Mouse (Mus musculus) erythroid progenitor cell, adult 5-6 weeks (primary cell): ENCODE results near the gene Olfr424. TPM values are rescaled to one million over a fixed set of nuclear protein-coding genes. Genes with fewer than 3 reads are reported as not detected.

ENCODE experiments used
- ATAC-seq: replicated peaks from 2 replicates; pipeline ENCODE4 v1.8.0; 2016; ENCODE audit warnings: moderate number of reproducible peaks, mild to moderate bottlenecking, moderate TSS enrichment, inconsistent platforms; ENCODE audit not compliant: poor library complexity, low FRiP score, severe bottlenecking
- total RNA-seq, 2 experiments: library from RNA; stranded (forward) in 1 of 2; stranded (reverse) in 1 of 2; fragments of 150-400 nt in 1 of 2; fragments of 186-747, 209-891 nt in 1 of 2; gene quantifications; 2 replicates each; pipeline versions ENCODE4 v1.2.3 to v1.2.4; 2015 to 2017; ENCODE audit warnings: low replicate concordance in 2 of 2

Gene Olfr424
- total RNA-seq (2015; ENCODE audit: low replicate concordance) = not detected in 2 replicates
- not detected in 2 replicates for total RNA-seq (2017; ENCODE audit: low replicate concordance)

DNA sequence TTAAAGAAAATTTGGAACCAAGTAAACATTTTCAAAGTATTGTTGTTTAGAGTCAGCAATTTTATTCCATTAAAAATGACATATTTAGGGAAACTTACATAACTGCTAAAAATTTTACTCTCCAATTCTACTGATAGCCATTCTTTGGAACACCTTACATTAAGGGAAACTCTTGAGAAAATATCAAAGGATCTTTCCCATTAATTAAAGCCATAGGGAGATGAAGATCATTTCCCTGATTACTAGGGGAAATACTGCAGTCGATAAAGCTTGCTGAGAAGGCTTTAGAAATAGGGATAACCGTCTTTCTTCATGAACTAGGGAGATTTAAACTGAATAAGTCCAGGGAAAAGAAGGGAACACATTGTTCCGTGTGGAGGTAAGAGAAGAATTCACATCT lies at the start of gene Olfr424:
Olfr424 (plus strand) TSS at position 301 of the 400 bp plus-strand sequence.
- no peak for ATAC-seq

DNA sequence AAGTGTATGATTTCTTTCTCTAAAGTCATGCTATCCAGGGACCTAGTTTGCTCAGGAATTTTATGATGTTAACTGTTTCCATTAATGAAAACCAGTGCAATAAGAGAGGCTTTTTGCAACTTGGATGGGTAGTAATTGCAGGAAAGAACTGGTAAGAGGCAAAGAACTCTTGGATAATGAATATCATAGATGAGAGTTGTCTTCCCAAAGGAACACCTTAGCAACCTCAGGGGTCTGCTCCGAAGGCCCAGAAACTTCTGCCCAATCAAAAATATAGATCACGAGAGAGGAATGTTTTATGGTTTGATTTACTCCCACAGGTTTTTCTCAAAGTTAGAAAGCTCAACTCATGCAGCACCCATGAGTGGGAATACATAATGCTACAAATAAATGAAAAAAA lies 47.3 kb upstream of the Olfr424 start, which contains the start of gene Olfr429:
Olfr429 (plus strand) TSS at position 301 of the 400 bp plus-strand sequence.
- no peak for ATAC-seq

DNA sequence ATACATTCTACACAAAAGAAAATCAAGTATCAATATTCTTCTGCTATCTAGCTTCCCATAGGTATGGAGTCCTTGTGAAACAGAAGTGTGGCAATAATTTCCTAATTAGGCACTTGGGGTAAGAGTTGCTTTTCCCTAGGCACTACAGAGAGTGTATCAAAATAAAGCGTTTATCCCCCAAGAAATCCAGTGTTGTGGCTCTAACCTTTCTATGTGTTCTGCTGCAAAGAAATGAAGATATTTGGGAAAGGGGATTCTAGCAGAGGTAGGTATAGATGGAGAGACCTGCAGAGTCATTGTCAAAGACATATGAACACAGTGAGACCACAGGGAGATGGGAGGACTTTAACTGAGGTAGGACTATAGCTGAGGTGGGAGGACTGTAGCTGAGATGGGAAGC lies 34.7 kb upstream of the Olfr424 start, which contains the start of gene Olfr427:
Olfr427 (plus strand) TSS at position 301 of the 400 bp plus-strand sequence.
- 0 out of 2 replicates have a peak, but pooled peaks have one; percentile 43 for ATAC-seq

DNA sequence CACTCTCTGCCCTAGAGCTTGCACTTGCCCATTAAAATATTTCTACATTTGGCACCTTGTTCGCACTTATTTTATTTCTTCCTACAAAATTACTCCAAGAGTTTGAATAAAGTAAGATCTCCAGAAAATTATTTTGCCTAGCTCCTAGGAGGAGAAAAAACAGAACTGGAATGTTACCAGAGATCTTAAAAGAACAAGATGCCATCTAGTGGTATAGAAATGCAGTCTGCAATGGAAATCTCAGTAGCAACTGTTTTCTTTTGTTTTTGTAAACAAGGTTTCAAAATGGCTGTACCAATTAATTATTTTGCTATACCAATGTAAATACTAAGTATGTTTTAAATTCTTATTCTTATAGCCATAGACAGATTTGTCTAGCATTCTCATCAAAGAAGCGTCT lies 27.6 kb upstream of the Olfr424 start:
- no peak for ATAC-seq

DNA sequence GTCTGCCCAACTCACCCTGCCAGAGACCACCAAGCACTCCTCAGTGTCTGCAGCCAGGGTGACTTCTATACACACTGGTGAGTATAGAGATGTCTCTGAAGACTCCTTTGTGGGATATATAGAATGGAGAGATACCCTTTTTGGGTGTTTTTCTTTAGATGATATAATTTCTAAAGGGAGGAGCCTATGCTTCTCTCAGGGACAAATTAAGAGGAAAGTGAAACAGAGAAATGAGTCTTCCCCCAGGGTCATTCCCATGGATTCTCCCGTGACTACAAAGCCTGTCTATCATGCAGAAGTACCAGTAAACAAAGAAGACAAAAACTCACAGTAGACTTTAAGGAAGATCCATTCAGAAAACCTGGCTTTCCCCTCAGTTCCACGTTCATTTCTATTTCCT lies 10.3 kb upstream of the Olfr424 start, which contains the start of gene Olfr231:
Olfr231 (minus strand) TSS at position 101 of the 400 bp plus-strand sequence.
- no peak for ATAC-seq

DNA sequence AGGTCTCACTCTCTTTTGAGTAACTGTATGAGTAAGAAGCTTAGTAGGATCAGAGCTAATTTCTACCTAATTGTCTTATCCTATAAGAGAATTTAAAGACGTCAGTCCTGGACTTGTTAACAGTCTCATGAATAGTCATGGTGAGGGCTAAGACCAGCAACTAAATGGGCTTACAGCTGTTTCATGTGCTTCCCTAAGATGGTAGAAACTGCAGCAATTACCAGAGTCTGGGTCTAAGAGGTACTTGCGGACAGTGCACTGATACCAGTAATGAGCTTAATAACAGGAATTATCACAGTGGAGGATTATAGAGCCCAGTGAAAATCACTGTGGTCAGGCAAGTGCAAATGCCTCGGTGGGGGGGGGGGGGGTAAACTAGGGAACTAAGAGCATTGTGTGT lies 682 bp downstream of the Olfr424 start:
- no peak for ATAC-seq

DNA sequence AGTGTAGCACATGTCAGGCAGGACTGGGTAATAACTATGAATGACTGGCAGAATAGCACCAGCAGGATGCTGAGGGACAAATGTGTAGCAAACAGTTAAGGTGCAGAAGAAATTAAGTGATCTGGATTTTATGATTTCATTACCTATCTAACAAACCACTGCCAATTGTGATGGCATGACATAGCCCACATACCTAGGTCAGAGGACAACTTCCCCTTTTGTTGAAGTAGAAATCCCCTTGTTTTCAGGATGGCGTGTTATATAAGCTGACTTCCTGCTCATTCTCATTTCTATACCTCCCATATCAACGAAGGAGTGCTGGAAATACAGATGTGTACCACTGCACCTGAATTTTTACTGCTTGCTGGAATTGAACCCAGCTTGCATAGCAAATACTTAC lies 10.1 kb downstream of the Olfr424 start:
- no peak for ATAC-seq

DNA sequence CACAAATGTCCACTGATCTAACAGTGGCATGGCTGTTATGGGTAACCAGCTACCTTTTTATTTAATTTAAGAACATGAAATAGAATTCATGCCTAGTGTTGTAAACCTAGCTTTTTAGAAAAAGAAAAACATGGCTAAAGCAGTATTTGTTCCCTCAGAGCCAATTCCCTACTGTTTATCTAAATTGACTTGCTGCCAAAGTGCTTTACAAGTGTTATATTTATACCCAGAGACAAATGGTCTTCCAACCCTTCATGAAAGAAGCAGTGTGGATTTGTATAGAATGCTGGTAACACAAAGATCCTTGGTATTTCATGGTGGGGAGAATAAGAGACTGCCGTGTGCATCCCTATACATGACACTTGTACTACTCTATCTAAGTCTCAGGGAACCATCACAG lies 15.4 kb downstream of the Olfr424 start:
- ATAC-seq = no peak

DNA sequence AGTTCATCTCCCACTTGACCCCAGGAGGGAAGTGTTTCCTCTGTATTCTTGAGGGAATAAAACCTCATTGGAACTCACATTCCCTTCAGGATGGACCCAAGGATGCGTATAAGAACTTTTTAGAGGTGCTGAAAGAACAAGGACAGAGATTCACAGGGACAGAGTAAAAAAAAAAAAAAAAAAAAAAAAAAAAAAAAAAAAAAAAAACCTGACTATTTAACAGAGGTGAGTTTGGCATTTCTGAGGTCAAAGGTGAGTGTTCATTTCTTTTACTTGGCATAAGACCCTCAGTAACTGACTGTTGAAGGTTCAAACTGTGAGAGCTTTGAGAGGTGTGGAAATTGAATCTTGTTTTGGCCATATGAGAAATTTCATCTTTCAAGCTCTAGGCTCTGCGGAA lies 18.0 kb downstream of the Olfr424 start:
- no peak for ATAC-seq

DNA sequence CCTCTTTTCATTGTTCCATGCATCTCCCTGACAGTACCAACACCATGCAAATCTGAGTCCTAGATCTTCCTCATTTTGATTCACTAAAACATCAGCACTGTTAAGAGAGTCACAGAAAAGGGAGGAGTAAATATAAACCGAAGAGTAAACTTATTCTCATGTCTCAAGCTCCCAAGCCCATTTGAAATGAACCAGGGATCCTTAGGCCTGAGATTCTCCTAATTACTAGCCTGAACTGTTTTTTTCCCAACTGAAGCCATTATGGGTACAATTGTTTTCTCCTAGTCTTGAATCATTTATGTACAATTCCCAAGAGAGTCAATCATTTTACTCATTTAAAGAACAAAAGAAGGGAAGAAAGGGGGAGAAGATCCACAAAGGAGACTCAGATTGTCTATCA lies 24.0 kb downstream of the Olfr424 start, which contains the start of gene Olfr420:
Olfr420 (plus strand) TSS at position 301 of the 400 bp plus-strand sequence.
- ATAC-seq = no peak

DNA sequence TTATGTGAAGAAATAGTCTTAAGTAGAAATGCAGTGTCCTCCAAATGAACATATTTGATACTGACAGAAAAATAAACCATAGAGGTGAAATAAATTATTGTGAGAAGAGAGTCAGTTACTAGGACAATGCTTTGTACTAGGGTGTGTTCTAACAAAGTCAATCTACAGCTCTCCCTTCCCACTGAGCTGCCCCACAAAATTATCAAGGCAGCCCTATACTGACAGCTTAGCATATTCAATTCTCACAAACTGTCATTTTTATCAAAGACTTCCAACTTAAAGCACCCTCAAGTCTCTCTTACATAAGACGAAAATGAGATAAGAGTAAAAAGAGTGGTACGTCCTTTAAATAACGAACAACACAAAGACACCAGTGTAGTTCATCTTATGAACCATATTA lies 26.3 kb downstream of the Olfr424 start:
- no peak for ATAC-seq

DNA sequence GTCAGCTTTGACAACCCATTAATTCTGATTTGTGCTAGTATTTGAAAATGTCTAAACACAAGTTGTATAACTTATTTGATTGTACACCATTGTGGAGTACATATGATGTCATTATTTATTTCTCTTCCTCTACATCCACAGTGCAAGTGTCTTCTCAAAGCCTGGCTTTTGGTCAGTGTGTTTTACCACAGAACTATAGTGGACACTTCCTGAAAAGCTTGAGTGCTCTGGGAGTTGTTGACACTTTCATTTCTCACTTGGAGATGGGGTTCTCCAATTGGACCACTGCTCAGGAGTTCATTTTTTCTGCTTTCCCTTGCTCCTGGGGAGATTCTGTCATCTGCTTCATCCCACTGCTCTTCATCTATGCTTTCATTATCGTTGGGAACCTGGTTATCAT lies 27.2 kb downstream of the Olfr424 start:
- ATAC-seq = peak; percentile 36

DNA sequence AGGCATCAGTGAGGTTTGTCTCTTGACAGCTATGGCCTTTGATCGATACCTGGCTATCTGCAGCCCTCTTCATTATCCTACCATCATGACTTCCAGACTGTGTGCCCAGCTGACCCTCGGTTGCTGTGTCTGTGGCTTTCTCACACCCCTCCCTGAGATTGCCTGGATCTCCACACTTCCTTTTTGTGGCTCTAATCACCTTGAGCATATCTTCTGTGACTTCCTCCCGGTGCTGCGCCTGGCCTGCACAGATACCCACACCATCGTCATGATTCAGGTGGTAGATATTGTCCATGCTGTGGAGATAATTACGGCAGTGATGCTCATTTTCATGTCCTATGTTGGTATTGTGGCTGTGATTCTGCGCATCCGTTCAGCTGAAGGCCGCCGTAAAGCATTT lies 27.8 kb downstream of the Olfr424 start:
- peak; percentile 53 for ATAC-seq

DNA sequence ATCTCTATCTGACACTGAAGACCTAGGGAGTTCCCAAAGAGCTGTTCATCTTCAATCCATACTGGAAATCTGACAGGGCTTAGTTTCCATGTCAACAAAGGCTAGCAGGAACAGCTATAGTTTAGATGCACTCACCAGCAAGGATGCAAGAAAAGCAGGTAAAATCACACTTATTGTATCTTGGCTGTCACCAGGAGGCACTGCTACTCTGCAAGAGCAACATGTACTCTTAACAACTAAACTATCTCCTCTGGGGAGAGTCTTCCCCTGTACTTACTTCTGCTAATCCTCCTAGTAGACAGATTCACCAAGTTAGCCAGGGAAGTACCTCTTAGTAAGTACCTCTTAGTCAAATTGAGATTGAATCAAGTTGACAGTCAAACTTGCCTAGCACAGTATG lies 37.7 kb downstream of the Olfr424 start:
- ATAC-seq = no peak

DNA sequence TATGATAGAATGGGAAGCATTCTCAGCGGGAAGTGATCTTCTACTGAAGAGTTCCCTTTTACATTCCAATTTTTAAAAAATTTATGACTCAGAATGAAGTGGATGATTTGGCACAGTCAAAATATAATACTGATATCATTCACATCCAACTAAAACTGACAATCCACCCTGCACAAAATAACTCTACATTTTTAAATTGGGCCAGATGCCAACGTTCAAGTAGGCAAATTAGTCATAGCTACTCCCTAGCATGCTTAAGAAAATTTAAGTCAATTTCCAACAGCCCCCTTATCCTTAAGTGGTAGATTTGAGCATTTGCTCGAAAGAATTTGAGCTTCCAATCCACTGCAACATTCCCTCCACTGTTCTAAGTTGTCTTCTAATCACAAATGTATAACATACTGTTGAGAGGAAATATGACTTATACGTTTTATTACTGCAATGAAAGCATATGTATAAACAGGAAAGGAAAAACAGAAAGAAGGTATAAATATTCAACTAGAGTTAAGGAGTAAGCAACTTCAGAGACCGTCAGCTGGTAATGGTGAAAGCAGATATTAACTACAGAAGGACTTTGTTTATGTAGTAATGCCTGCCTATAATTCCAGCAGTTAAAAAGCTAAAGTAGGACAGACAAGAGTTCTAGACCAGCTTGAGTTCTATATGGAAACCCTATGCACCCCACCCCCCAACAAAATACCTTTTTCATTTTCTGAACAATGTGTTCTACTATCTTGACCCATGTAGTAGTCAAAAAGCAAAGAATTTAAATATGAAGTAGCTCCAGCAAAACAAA lies 39.6 kb downstream of the Olfr424 start:
- peak; percentile 41 for ATAC-seq

DNA sequence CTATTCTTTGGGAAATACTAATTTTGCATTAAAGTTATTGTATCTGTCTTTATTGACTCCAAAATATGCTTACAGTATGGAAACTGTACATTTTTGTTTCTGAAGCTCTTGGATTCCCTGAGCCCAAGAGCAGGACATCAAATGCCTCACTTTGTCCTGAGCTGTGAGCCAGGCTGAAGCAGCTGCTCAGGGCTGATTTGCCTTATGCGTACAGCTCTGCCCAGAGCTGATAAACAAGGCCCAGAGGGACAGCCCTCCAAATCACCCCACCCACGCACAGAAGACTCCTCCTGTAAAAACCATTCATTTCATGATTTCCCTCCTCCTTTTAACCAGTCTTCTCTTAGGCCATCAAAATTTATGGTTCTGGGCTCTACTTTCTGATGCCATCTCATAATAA lies 40.2 kb downstream of the Olfr424 start:
- peak; percentile 89 for ATAC-seq

DNA sequence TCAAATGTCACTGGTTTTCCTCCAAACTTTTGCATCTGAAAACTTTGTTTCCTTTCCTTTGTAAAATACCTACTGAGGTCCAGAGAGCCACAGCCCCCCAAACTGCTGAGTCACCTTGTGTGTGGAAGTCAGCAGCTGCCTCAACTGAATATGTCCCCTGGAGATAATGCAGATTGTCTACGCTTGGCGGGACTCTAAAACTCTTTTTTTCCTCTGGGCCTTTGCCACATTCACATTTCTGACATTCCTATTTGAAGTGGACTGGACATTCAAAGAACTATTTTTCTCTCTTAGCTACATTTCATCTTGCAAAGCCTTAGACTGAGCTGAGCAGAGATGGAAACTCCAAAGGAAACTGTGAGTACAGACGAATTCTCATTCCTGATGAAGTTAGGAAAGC lies 41.3 kb downstream of the Olfr424 start, which contains the start of gene Spta1:
Spta1 (plus strand) TSS at position 172 of the 400 bp plus-strand sequence.
- ATAC-seq = peak; percentile 82
